Mouse (Mus musculus) kidney, adult 2 months (tissue): Measurements from ENCODE around the gene Pgpep1. TPM values are rescaled to one million over a fixed set of nuclear protein-coding genes. Genes with fewer than 3 reads are reported as not detected.

Source experiments
- DNase-seq: peaks from one replicate; pipeline ENCODE4 v3.0.0; 2021
- H3K27ac ChIP-seq: fragments of 200-500 bp; 2 replicates; pipeline ENCODE4 v1.5.1; 2012; ENCODE audit warnings: low read depth, low read length, control low read depth, inconsistent platforms; ENCODE audit not compliant: insufficient read depth
- H3K27me3 ChIP-seq: fragments of 200-500 bp; replicated peaks from 2 replicates; pipeline ENCODE4 v1.6.1; 2012; ENCODE audit warnings: mild to moderate bottlenecking, moderate library complexity, low read length, inconsistent platforms; ENCODE audit not compliant: control insufficient read depth, insufficient read depth
- H3K36me3 ChIP-seq: fragments of 200-500 bp; 2 replicates; pipeline ENCODE4 v1.6.1; 2012; ENCODE audit warnings: mild to moderate bottlenecking, moderate library complexity, low read length, inconsistent platforms; ENCODE audit not compliant: control insufficient read depth, insufficient read depth
- H3K4me1 ChIP-seq: fragments of 200-500 bp; 2 replicates; pipeline ENCODE4 v1.6.1; 2011; ENCODE audit warnings: low read length; ENCODE audit not compliant: control insufficient read depth, insufficient read depth
- H3K4me3 ChIP-seq: fragments of 200-500 bp; 2 replicates; pipeline ENCODE4 v1.5.1; 2011; ENCODE audit warnings: mild to moderate bottlenecking, low read depth, low read length, control low read depth; ENCODE audit not compliant: insufficient read depth
- CTCF ChIP-seq: fragments of 200-500 bp; conservative IDR thresholded peaks from 2 replicates; pipeline ENCODE4 v1.5.1; 2011; ENCODE audit warnings: low read depth, mild to moderate bottlenecking, control low read depth, low read length, moderate library complexity, mixed read lengths; ENCODE audit not compliant: insufficient read depth, insufficient read length
- POLR2A ChIP-seq: fragments of 200-500 bp; IDR thresholded peaks from one replicate; pipeline ENCODE4 v1.6.1; 2011; ENCODE audit warnings: low read depth, low read length, control low read depth
- WGBS: fragments of 180-500 bp; shearing (Covaris S2); methylation state at CpG from one replicate; pipeline ENCODE4 v1.1.7; 2018; 5-methylcytosine and 5-hydroxymethylcytosine counted together
- polyA plus RNA-seq: library from polyadenylated mRNA; depleted of rRNA; stranded (reverse); fragments of >200 nt; gene quantifications from 2 replicates; pipeline ENCODE4 v1.2.3, GENCODE M21; 2012; rRNA removed

Pgpep1 gene
- polyA plus RNA-seq, 1 experiment = 296 TPM

- no peaks in the 10 kb centered on the region for H3K4me1 ChIP-seq
- 40% methylated on average over 10 of the region's 10 CpGs for WGBS
- H3K4me3 ChIP-seq = no peak overlapping the region
- peak; percentile 71 for DNase-seq
- TF ChIP-seq POLR2A (no peak), CTCF (no peak)
- H3K27me3 ChIP-seq = no peaks in the 10 kb centered on the region
- peak overlapping the region; percentile 45; the same call in 1 of the 2 replicates for H3K27ac ChIP-seq
- no peaks in the 10 kb centered on the region for H3K36me3 ChIP-seq
Observed at GRCm38 (mm10) chr8:70600473-70601270, 59.5 kb downstream of the Pgpep1 start.

- no peak for DNase-seq
- TF ChIP-seq CTCF (no peak), POLR2A (no peak)
- no peak overlapping the region for H3K27ac ChIP-seq
- WGBS = 86% methylated on average over 12 of the region's 12 CpGs
- no peaks in the 10 kb centered on the region for H3K36me3 ChIP-seq
- H3K4me3 ChIP-seq = no peak overlapping the region
- no peaks in the 10 kb centered on the region for H3K4me1 ChIP-seq
- H3K27me3 ChIP-seq = no peaks in the 10 kb centered on the region
Observed at GRCm38 (mm10) chr8:70599507-70600290, 60.5 kb downstream of the Pgpep1 start.

- no peaks in the 10 kb centered on the region for H3K4me1 ChIP-seq
Observed at GRCm38 (mm10) chr8:70598722-70599121, 61.5 kb downstream of the Pgpep1 start.

GRCm38 (mm10) chr8:70598283-70598682 lies 61.9 kb downstream of the Pgpep1 start:
- H3K27me3 ChIP-seq = no peaks in the 10 kb centered on the region
- no peaks in the 10 kb centered on the region for H3K4me1 ChIP-seq
- H3K36me3 ChIP-seq = no peaks in the 10 kb centered on the region
- DNase-seq = peak; percentile 90
- 20% methylated on average over 29 of the region's 29 CpGs for WGBS
- H3K27ac ChIP-seq = no peak overlapping the region
- TF ChIP-seq POLR2A (no peak), CTCF (peak; percentile 75)
- H3K4me3 ChIP-seq = no peak overlapping the region

More at GRCm38 (mm10) chr8:70598722-70599121, 61.5 kb downstream of the Pgpep1 start:
- no peak for DNase-seq
- H3K36me3 ChIP-seq = no peaks in the 10 kb centered on the region
- TF ChIP-seq CTCF (no peak), POLR2A (no peak)
- no peak overlapping the region for H3K27ac ChIP-seq
- 43% methylated on average over 10 of the region's 10 CpGs for WGBS
- H3K27me3 ChIP-seq = no peaks in the 10 kb centered on the region
- H3K4me3 ChIP-seq = no peak overlapping the region

GRCm38 (mm10) chr8:70597417-70598272 lies 62.5 kb downstream of the Pgpep1 start:
- H3K27ac ChIP-seq = no peak overlapping the region
- H3K4me1 ChIP-seq = peaks cover 3% of the 10 kb centered on the region; the same call in 1 of the 2 replicates
- no peaks in the 10 kb centered on the region for H3K36me3 ChIP-seq
- TF ChIP-seq CTCF = no peak
- TF ChIP-seq POLR2A = no peak
- no peak for DNase-seq
- no peaks in the 10 kb centered on the region for H3K27me3 ChIP-seq
- H3K4me3 ChIP-seq = no peak overlapping the region
- 57% methylated on average over 68 of the region's 68 CpGs for WGBS

GRCm38 (mm10) chr8:70596775-70597416 lies 63.3 kb downstream of the Pgpep1 start:
- Histone ChIP-seq H3K27me3 (no peaks in the 10 kb centered on the region), H3K4me3 (no peak overlapping the region), H3K27ac (no peak overlapping the region), H3K4me1 (peaks cover 3% of the 10 kb centered on the region; the same call in 1 of the 2 replicates), H3K36me3 (no peaks in the 10 kb centered on the region)
- no peak for DNase-seq
- TF ChIP-seq POLR2A = no peak
- TF ChIP-seq CTCF = no peak
- 86% methylated on average over 17 of the region's 17 CpGs for WGBS

Other genes starting within 250 kb of the Pgpep1 start
- 16.8 and 18.1 TPM in 2 replicates for gene Crtc1, start 220.8 kb downstream of the Pgpep1 start, polyA plus RNA-seq
- 20.2 and 29.7 TPM in 2 replicates for gene Klhl26, start 183.4 kb downstream of the Pgpep1 start, polyA plus RNA-seq
- 0.20 and 0.44 TPM in 2 replicates for gene Tmem59l, start 173.0 kb downstream of the Pgpep1 start, polyA plus RNA-seq
- 2.6 TPM in 2 replicates for gene Crlf1, start 167.2 kb downstream of the Pgpep1 start, polyA plus RNA-seq
- 161 and 177 TPM in 2 replicates for gene Rex1bd, start 153.6 kb downstream of the Pgpep1 start, polyA plus RNA-seq
- 620 and 835 TPM in 2 replicates for gene Uba52, start 149.6 kb downstream of the Pgpep1 start, polyA plus RNA-seq
- 320 and 410 TPM in 2 replicates for gene Fkbp8, start 132.7 kb downstream of the Pgpep1 start, polyA plus RNA-seq
- gene Kxd1, start 132.4 kb downstream of the Pgpep1 start, polyA plus RNA-seq = 151 TPM in 2 replicates
- 16.4 and 18.1 TPM in 2 replicates for gene Ell, start 120.9 kb downstream of the Pgpep1 start, polyA plus RNA-seq
- 127 and 159 TPM in 2 replicates for gene Isyna1, start 66.0 kb downstream of the Pgpep1 start, polyA plus RNA-seq
- 84.9 and 123 TPM in 2 replicates for gene Ssbp4, start 51.5 kb downstream of the Pgpep1 start, polyA plus RNA-seq
- 3.2 and 3.5 TPM in 2 replicates for gene Lrrc25, start 44.2 kb downstream of the Pgpep1 start, polyA plus RNA-seq
- gene Gdf15, start 27.9 kb downstream of the Pgpep1 start, polyA plus RNA-seq = 11.2 and 17.8 TPM in 2 replicates
- gene Lsm4, start 12.9 kb upstream of the Pgpep1 start, polyA plus RNA-seq = 106 and 120 TPM in 2 replicates
- 158 and 201 TPM in 2 replicates for gene Jund, start 38.6 kb upstream of the Pgpep1 start, polyA plus RNA-seq
- 0.03 and 0.12 TPM in 2 replicates for gene Iqcn, start 43.1 kb upstream of the Pgpep1 start, polyA plus RNA-seq
- 0.61 and 0.99 TPM in 2 replicates for gene Gm3336, start 58.2 kb upstream of the Pgpep1 start, polyA plus RNA-seq
- 81.6 and 113 TPM in 2 replicates for gene Pde4c, start 63.3 kb upstream of the Pgpep1 start, polyA plus RNA-seq
- 29.7 and 31.1 TPM in 2 replicates for gene Rab3a, start 94.3 kb upstream of the Pgpep1 start, polyA plus RNA-seq
- gene Mpv17l2, start 100.6 kb upstream of the Pgpep1 start, polyA plus RNA-seq = 73.4 and 96.3 TPM in 2 replicates
- 60.5 and 94.7 TPM in 2 replicates for gene Pik3r2, start 116.3 kb upstream of the Pgpep1 start, polyA plus RNA-seq
- 25.3 and 27.4 TPM in 2 replicates for gene Mast3, start 144.7 kb upstream of the Pgpep1 start, polyA plus RNA-seq
- gene Il12rb1, start 148.1 kb upstream of the Pgpep1 start, polyA plus RNA-seq = 0.42 and 0.48 TPM in 2 replicates
- 19.8 and 26.2 TPM in 2 replicates for gene Arrdc2, start 179.3 kb upstream of the Pgpep1 start, polyA plus RNA-seq
- gene Kcnn1, start 202.9 kb upstream of the Pgpep1 start, polyA plus RNA-seq = 9.4 and 11.0 TPM in 2 replicates
- 48.9 and 49.2 TPM in 2 replicates for gene Ccdc124, start 213.5 kb upstream of the Pgpep1 start, polyA plus RNA-seq
- 0.19 and 0.31 TPM in 2 replicates for gene Slc5a5, start 232.4 kb upstream of the Pgpep1 start, polyA plus RNA-seq
- gene Rpl18a, start 237.0 kb upstream of the Pgpep1 start, polyA plus RNA-seq = 3,589 and 3,709 TPM in 2 replicates
- gene Map1s, start 245.5 kb upstream of the Pgpep1 start, polyA plus RNA-seq = 18.4 and 24.4 TPM in 2 replicates